In genomic region chr12:85134043-85134794, GRCm38 (mm10) we compare ENCODE assay signal across 28 mouse cellular contexts. TPM values are rescaled to one million over a fixed set of nuclear protein-coding genes. Genes with fewer than 3 reads are reported as not detected.
"Had no signal": no experiment of that assay in that cellular context is flagged by ENCODE, and none has a peak within 500 bp of the region (broad histone marks: within the 10 kb centered on the region; RNA-seq: fewer than 3 reads in every experiment).

No protein-coding gene starts in this region.

- H3K27me3 ChIP-seq: hindbrain, embryonic 15.5 days; kidney, embryonic 15.5 days had no signal

- H3K4me2 ChIP-seq: heart, embryonic 13.5 days; heart, embryonic 15.5 days; hindbrain, embryonic 13.5 days; hindbrain, embryonic 15.5 days; kidney, embryonic 15.5 days; limb, embryonic 12.5 days; liver, embryonic 11.5 days; liver, embryonic 13.5 days had no signal

- H3K27ac ChIP-seq: heart, embryonic 10.5 days; heart, embryonic 13.5 days; heart, embryonic 15.5 days; hindbrain, embryonic 13.5 days; hindbrain, embryonic 15.5 days; hindbrain, postnatal 0 days; kidney, embryonic 15.5 days; kidney, postnatal 0 days; left cerebral cortex, adult 2 months; limb, embryonic 10.5 days; limb, embryonic 12.5 days; liver, embryonic 13.5 days had no signal

- H3K9me3 ChIP-seq: heart, embryonic 10.5 days; heart, embryonic 13.5 days; heart, embryonic 15.5 days; hindbrain, embryonic 13.5 days; hindbrain, embryonic 15.5 days; kidney, embryonic 15.5 days; limb, embryonic 10.5 days; limb, embryonic 12.5 days; liver, embryonic 13.5 days had no signal

- H3K9ac ChIP-seq: heart, embryonic 13.5 days; heart, embryonic 15.5 days; hindbrain, embryonic 13.5 days; hindbrain, embryonic 15.5 days; kidney, embryonic 15.5 days; limb, embryonic 12.5 days; liver, embryonic 13.5 days had no signal

- H3K4me1 ChIP-seq: hindbrain, embryonic 13.5 days; hindbrain, embryonic 15.5 days had no signal

- ATAC-seq: hindbrain, postnatal 0 days; intestine, embryonic 16.5 days had no signal

- H3K4me3 ChIP-seq: gastrocnemius, adult 2 months; heart, embryonic 10.5 days; heart, embryonic 13.5 days; heart, embryonic 15.5 days; hindbrain, embryonic 13.5 days; hindbrain, embryonic 15.5 days; kidney, embryonic 15.5 days; left cerebral cortex, adult 2 months; limb, embryonic 10.5 days; limb, embryonic 12.5 days; liver, embryonic 13.5 days had no signal

- DNase-seq: gastrocnemius, adult 2 months; gastrocnemius, postnatal 14 days; gastrocnemius, postnatal 36 days; heart, adult 18-20 months; heart, postnatal 14 days; heart, postnatal 36 days; kidney, adult 11 months; kidney, adult 2 months; kidney, adult 9 months; kidney, postnatal 14 days; kidney, postnatal 36 days; layer of hippocampus, adult 9-11 months; liver; liver, embryonic 13.5 days had no signal

RNA-seq across cellular contexts. Expression of gene Rps6kl1, which starts 16.8 kb away (rescaled TPM):
- total RNA-seq: hematopoietic stem cell, adult 5-6 weeks had no signal
